Comparison of ENCODE assay signal across 17 mouse cellular contexts in genomic region chr10:99246797-99247508, GRCm38 (mm10). TPM values are rescaled to one million over a fixed set of nuclear protein-coding genes. Genes with fewer than 3 reads are reported as not detected.
DNase-seq lines count a peak whose midpoint lies in the region; ATAC-seq and TF ChIP-seq lines count a peak whose summit lies in the region.
"Had no signal": no experiment of that assay in that cellular context is flagged by ENCODE, and none has a peak within 500 bp of the region (broad histone marks: within the 10 kb centered on the region; RNA-seq: fewer than 3 reads in every experiment).

No protein-coding gene starts in this region.

- H3K4me3 ChIP-seq in C2C12 (ENCODE audit: insufficient read depth, poor library complexity, severe bottlenecking) = no peak overlapping the region
- H3K4me3 ChIP-seq: embryonic facial prominence, embryonic 15.5 days; forebrain, embryonic 15.5 days; layer of hippocampus, adult 2 months; limb, embryonic 13.5 days had no signal

- no peaks in the 10 kb centered on the region for H3K27me3 ChIP-seq in C2C12 (ENCODE audit: control insufficient read depth, insufficient read depth, insufficient read length)
- H3K27me3 ChIP-seq: embryonic facial prominence, embryonic 15.5 days; forebrain, embryonic 15.5 days; limb, embryonic 13.5 days had no signal

- H3K36me3 ChIP-seq in C2C12 (ENCODE audit: control insufficient read depth, insufficient read depth) = no peaks in the 10 kb centered on the region
- H3K36me3 ChIP-seq: embryonic facial prominence, embryonic 15.5 days; forebrain, embryonic 15.5 days; limb, embryonic 13.5 days had no signal

- TF ChIP-seq CTCF in C2C12 (IDR thresholded peaks at IDR 0.05; ENCODE audit: control insufficient read depth, insufficient read depth, insufficient read length) = no peak

- no peak overlapping the region for H3ac ChIP-seq in C2C12 (ENCODE audit: control insufficient read depth, insufficient read length, low read depth)

- intact Hi-C loops in heart, postnatal 10 days (cut with DNase I) = no loop called here
- intact Hi-C loops in left cerebral cortex, postnatal 25 days (cut with DNase I) = no loop called here

- ATAC-seq in granulocyte monocyte progenitor cell, adult 5-6 weeks (replicated peaks; ENCODE audit: poor library complexity, severe bottlenecking) = peak; percentile 57
- ATAC-seq in megakaryocyte progenitor cell, adult 5-6 weeks (replicated peaks; ENCODE audit: poor library complexity) = peak; percentile 68
- ATAC-seq: forebrain, embryonic 15.5 days had no signal

- no peaks in the 10 kb centered on the region for H3K79me3 ChIP-seq in C2C12 (ENCODE audit: low read depth)

- no peaks in the 10 kb centered on the region for H3K79me2 ChIP-seq in C2C12 (ENCODE audit: control insufficient read depth, insufficient read depth)

- peak; percentile 84 for DNase-seq in heart, adult 11 months
- no peak for DNase-seq in heart, postnatal 10 days
- DNase-seq in left cerebral cortex, postnatal 25 days (ENCODE audit: low spot score in 2 of 2) = no peak
- DNase-seq in urinary bladder, adult 2 months (ENCODE audit: low spot score) = no peak
- no peak for DNase-seq in layer of hippocampus, postnatal 36 days
- DNase-seq: adrenal gland, adult 8-10 months; cerebellum, adult 18-20 months; gastrocnemius, postnatal 36 days; lung, postnatal 36 days; right cerebral cortex, postnatal 25 days had no signal

TF ChIP-seq in C2C12, 6 proteins besides CTCF, POLR2A, EP300 and RAD21:
- TF ChIP-seq FOSL1 (IDR thresholded peaks at IDR 0.05; ENCODE audit: insufficient read depth, low read length, poor library complexity, severe bottlenecking) = peak; percentile 37
- no peak for TF ChIP-seq CEBPB (IDR thresholded peaks at IDR 0.05; ENCODE audit: low read depth)
- no peak for TF ChIP-seq MYOD1 (IDR thresholded peaks at IDR 0.05; ENCODE audit: control insufficient read depth, insufficient read length, low read depth)
- TF ChIP-seq MYOG (IDR thresholded peaks at IDR 0.05; ENCODE audit: control insufficient read depth, extremely low read depth, insufficient read length) = no peak
- TF ChIP-seq MAX (IDR thresholded peaks at IDR 0.05) = peak; percentile 81
- TF ChIP-seq USF1 (IDR thresholded peaks at IDR 0.05; ENCODE audit: low read depth) = peak; percentile 60

RNA-seq across cellular contexts. Expression of gene Dusp6, which starts 16.1 kb away (rescaled TPM):
- total RNA-seq in heart, postnatal 10 days (2021) = 10 to 100 TPM; 29.2 to 38.3 TPM
- polyA plus RNA-seq in C2C12 (2012; fragmentation: generic; extraction: Trizol) = 40.3 TPM
- 11.6 and 12.2 TPM in 2 replicates for total RNA-seq in granulocyte monocyte progenitor cell, adult 5-6 weeks (2014; fragmentation: Nextera tagmentation)
- 20.0 and 26.9 TPM in 2 replicates for total RNA-seq in granulocyte monocyte progenitor cell, adult 5-6 weeks (2017)
- 23.6 and 24.7 TPM in 2 replicates for total RNA-seq in megakaryocyte progenitor cell, adult 5-6 weeks (2015)
- 19.7 and 19.9 TPM in 2 replicates for total RNA-seq in megakaryocyte progenitor cell, adult 5-6 weeks (2017)
- total RNA-seq in left cerebral cortex, postnatal 25 days (2021) = 100 to 1,000 TPM; 108 to 109 TPM
- polyA plus RNA-seq in urinary bladder, adult 2 months (2012; rRNA removed) = 27.4 and 29.3 TPM in 2 replicates
- total RNA-seq in layer of hippocampus, postnatal 36 days (2021) = 10 to 100 TPM; 83.1 to 84.7 TPM
